Mouse (Mus musculus) monocyte, adult 2 months (primary cell): Measurements from ENCODE around the gene Stk10.

Experiments
- DNase-seq, 2 experiments: peaks; one replicate each; pipeline ENCODE4 v3.0.0; 2022; ENCODE audit warnings: low spot score in 2 of 2, low read depth in 1 of 2

Gene Stk10

GRCm38 (mm10) chr11:32567000-32567855 lies 34.1 kb downstream of the Stk10 start:
- DNase-seq = no peak

- DNase-seq = no peak
Measured at GRCm38 (mm10) chr11:32568060-32568459, 35.0 kb downstream of the Stk10 start.

- no peak for DNase-seq
Measured at GRCm38 (mm10) chr11:32568637-32569293, 35.7 kb downstream of the Stk10 start.

GRCm38 (mm10) chr11:32571103-32571502 lies 38.0 kb downstream of the Stk10 start:
- DNase-seq = no peak

- no peak for DNase-seq
Measured at GRCm38 (mm10) chr11:32573669-32574068, 40.6 kb downstream of the Stk10 start.

DNA sequence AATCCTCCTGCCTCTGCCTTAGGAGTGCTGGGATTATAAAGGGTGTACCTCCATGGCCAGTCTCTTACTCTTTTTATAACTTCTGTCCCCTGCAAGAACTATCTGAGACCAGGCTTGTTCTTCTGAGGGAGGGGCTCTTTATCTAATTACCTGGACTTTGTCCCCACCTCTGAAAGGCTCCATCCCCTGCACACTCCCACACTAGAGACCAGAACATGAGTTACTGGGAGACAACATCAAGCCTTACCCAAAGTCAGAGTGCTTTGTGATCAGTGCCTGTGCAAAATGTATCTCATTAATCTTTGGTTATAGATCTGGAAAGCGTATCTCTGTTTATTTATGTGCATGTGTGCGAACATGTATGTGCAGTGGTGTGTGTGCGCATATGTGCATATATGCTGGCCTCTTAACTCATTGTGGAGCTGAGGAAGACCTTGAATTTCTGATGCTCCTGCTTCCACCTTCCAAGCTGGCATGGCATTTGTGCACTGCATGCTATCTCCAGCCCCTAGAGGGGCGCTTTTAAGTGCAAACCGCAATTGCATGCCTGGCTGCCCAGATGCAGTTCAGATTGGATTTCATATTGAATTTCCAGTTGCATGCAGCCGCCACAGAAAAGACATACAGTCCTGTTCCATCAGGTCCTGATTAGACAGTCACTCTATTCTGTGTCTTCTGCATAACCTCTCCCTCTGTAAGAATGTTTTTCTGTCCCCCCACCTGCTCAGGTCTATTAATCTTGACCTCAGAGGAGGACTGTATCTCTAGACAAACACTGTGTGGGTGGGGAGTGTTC lies 43.1 kb downstream of the Stk10 start:
- DNase-seq = no peak

GRCm38 (mm10) chr11:32576760-32577050 lies 43.6 kb downstream of the Stk10 start:
- no peak for DNase-seq

GRCm38 (mm10) chr11:32580305-32580947 lies 47.3 kb downstream of the Stk10 start:
- DNase-seq = peak in 1 of 2 experiments; percentile 69

DNA sequence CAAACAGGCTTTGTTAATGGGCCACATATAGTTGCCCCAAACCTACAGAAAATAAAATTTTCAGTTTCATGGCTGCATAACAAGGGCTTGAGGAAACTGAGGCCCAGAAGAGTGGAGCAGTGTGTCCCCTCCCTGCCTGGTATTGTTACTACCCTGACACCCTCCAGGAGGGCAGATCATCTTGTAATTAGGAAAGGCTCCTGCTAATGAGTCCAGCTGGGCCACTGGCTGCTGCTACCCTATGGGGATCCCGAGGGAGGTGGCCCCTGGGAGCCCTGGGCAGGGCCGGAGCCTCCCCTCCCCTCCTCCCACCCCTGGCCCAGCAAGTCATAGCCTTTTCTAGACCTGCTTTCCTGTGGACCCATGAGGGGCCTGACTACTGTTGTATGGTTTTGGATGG lies 47.9 kb downstream of the Stk10 start:
- DNase-seq = no peak

- no peak for DNase-seq
Measured at GRCm38 (mm10) chr11:32582813-32583212, 49.7 kb downstream of the Stk10 start.

DNA sequence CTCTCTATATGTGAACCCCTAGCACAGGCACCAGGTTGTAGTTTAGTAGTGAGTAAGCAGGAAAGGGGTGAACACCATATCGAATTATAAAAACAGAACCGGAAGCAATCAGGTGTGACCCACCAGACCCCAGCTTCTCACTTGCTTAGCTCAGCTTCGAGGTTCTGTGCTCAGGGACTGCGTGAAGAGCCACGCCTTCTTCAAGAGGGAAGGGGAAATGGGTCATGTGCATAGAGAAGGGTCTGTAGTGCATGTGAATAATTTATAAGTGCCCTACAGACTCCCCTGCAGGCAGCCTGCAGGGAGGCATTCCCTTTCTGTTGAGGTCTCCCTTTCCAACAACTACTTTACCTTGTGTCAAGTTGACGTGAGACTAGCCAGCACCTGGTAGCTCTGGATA lies 52.9 kb downstream of the Stk10 start:
- DNase-seq = no peak

GRCm38 (mm10) chr11:32587191-32588089 lies 54.3 kb downstream of the Stk10 start:
- DNase-seq = no peak

DNA sequence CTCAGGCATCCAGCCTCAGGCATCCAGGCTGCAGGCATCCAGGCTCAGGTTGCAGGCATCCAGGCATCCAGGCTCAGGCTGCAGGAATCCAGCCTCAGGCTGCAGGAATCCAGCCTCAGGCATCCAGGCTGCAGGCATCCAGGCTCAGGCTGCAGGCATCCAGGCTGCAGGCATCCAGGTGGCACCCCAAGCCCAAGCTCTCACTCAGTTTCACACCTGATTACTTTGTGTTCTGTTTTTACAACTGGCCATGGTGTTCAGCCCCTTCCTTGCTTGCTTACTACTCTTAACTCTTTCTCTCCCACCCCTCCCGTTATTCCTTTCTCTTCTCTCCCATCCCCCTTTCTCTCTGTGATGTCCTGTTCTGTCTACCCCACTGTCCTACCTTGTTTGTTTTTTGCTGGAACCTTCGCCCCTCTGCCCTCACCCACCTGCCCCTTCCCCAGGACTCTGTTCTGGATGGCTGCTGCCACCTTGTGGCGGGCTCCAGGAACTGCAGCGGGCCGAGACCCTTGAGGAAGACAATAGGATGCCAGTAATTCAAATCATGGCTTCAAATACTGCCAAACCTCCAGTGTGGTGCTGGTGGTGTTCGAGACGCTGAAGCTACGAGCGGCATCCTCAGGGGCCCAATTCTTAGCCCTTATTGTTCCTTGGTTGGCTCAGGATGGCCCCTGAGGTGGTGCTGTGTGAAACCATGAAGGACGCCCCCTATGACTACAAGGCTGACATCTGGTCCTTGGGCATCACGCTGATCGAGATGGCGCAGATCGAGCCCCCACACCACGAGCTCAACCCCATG lies 55.2 kb downstream of the Stk10 start:
- DNase-seq = peak in 1 of 2 experiments; percentile 40

GRCm38 (mm10) chr11:32588892-32589172 lies 55.7 kb downstream of the Stk10 start:
- no peak for DNase-seq

- DNase-seq = no peak
Measured at GRCm38 (mm10) chr11:32589201-32589600, 56.1 kb downstream of the Stk10 start.

GRCm38 (mm10) chr11:32589791-32590190 lies 56.7 kb downstream of the Stk10 start:
- no peak for DNase-seq

GRCm38 (mm10) chr11:32590205-32590604 lies 57.1 kb downstream of the Stk10 start:
- no peak for DNase-seq

DNA sequence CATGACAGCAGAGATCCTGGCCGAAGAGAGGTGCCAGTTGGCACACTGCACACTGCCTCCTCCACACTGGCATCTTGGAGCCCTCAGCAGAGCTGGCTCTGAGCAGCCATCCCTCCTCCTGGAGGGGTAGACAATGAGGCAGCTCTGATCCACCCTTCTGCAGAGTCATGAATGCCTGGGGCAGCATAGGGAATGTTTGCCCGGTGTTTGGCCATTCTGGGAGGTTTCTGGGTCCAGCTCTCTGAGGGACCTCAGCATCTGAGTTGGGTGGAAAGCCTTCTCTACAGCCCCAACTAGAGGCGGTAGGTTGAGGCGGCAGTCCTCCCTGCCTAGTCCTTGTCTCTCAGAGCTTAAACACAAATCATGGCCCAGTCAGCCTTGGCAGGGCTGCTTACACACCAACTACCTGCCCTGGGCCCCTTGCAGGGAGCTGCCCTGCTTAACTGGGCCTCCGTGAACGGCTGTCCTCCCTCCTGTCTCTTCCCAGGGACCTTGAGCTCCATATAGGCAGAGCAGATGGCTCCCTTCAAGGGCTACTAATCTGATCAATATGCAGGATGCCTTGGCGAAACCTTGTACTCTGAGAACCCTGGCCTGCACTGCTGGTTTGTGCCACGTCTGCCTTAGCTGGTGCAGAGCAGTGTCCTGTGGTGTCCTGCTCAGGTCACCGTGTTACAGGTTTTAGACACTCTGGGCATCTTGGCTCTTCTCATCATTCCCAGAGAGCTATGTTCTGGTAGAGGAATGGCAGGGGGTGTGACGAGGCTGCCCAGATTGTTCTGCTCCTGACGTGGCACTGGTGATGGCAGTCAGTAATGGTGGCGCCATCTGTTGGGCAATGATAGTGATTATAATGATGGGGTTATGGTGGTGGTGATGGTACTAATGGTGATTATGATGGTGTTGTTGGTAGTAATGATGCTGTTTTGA lies 59.1 kb downstream of the Stk10 start:
- no peak for DNase-seq

DNA sequence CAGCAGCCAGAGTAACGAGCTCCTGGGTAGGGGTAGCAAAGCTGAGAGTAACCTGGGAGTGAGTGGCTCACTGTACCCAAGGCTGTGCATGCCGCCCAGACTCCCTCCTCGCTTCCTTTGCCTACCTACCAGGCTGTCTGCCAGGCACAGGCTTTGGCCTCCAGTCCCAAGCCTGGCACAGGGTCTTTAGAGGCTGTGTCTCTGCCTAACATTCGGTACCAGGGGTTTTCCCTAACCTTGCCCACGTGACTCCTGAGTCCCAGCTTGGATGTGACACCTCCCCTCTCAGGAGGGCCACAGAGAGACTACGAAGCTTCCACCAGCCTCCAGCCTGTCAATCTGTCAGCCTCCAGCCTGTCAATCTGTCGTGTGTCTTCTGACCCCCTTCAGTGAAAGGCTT lies 60.0 kb downstream of the Stk10 start:
- no peak for DNase-seq
